8 mouse cellular contexts compared by ENCODE assay signal in the genomic region with DNA sequence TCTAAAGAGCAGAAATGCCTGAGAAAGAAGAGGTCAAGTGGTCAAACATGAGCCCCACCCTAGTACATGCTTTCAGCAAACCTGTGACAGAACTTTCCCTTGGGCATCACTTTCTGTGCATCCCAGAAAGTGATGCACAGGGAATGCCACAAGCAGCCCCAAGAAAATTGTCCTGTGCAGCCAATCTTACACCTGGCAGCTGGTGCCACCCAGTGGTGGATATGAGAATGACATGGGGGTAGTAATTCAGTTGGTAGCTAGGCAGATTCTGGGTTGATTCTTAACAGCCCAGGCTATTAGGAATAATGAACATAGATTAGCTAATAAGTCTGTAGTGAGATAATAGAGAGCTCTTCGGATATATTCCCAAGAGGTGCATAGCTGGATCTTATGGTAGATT.
DNase-seq lines count a peak whose midpoint lies in the region; ATAC-seq and TF ChIP-seq lines count a peak whose summit lies in the region.

No protein-coding gene starts in this region.

- no peak overlapping the region for H3K27ac ChIP-seq in gastrocnemius, adult 2 months
- no peak overlapping the region for H3K27ac ChIP-seq in liver, embryonic 14.5 days

- no peak overlapping the region for H3K4me3 ChIP-seq in gastrocnemius, adult 2 months
- H3K4me3 ChIP-seq in liver, embryonic 14.5 days (ENCODE audit: insufficient read depth in 1 of 2, low read depth in 2 of 2, low read length in 2 of 2) = no peak overlapping the region

- no peaks in the 10 kb centered on the region for H3K9me3 ChIP-seq in liver, embryonic 14.5 days (ENCODE audit: control insufficient read depth, low read length)

- no peaks in the 10 kb centered on the region for H3K4me1 ChIP-seq in liver, embryonic 14.5 days (replicated peaks; ENCODE audit: control insufficient read depth in 2 of 2, insufficient read depth in 2 of 2, low read length in 1 of 2)

- 6% methylated on average over 1 of the region's 1 CpGs for WGBS in liver, embryonic 14.5 days (ENCODE audit: insufficient replicate concordance)

- H3K36me3 ChIP-seq in liver, embryonic 14.5 days (replicated peaks; ENCODE audit: control insufficient read depth, insufficient read depth, low read depth) = no peaks in the 10 kb centered on the region

- H3K4me2 ChIP-seq in liver, embryonic 14.5 days (ENCODE audit: low read depth) = no peak overlapping the region

- no peaks in the 10 kb centered on the region for H3K27me3 ChIP-seq in liver, embryonic 14.5 days (ENCODE audit: control insufficient read depth, insufficient read depth, low read length)

- intact Hi-C loops in gastrocnemius, adult 2 months (cut with DNase I) = loop anchor here (2.0 to 5.0 kb wide), 3 partner anchors 46 to 606 kb away; no protein-coding TSS in a partner anchor

- no peak overlapping the region for H3K9ac ChIP-seq in liver, embryonic 14.5 days (replicated peaks)

- no peak for ATAC-seq in liver, embryonic 14.5 days (ENCODE audit: insufficient read depth)

- peak; percentile 95 for TF ChIP-seq CTCF in gastrocnemius, adult 2 months (IDR thresholded peaks at IDR 0.05)
- TF ChIP-seq CTCF in liver, embryonic 14.5 days (IDR thresholded peaks at IDR 0.05; ENCODE audit: low read depth) = peak; percentile 83

- no peak for TF ChIP-seq EP300 in liver, embryonic 14.5 days (IDR thresholded peaks at IDR 0.05; ENCODE audit: low read depth)

- peak; percentile 73 to 77 for DNase-seq in B cell, adult 2 months
- DNase-seq in NIH3T3 (ENCODE audit: low read depth) = peak; percentile 85
- DNase-seq in cerebellum, adult 9-10 months = peak; percentile 84
- peak; percentile 77 for DNase-seq in gastrocnemius, adult 2 months
- peak; percentile 75 for DNase-seq in kidney, postnatal 14 days
- DNase-seq in liver, embryonic 14.5 days (ENCODE audit: low read depth in 3 of 3, low spot score in 3 of 3) = peak in 2 of 3 experiments; percentile 3 to 4
- peak; percentile 32 for DNase-seq in retina, postnatal 7 days (ENCODE audit: low read depth, low spot score)
- DNase-seq in urinary bladder, postnatal 10 days (ENCODE audit: low spot score) = peak; percentile 26

Comparison
In these comparisons a context has a peak if more than half of its experiments do, and no peak if none do; other contexts are left out.
1. DNase-seq: peak in every context shown above with its lines; median percentile 85 in NIH3T3; 84 in cerebellum, adult 9-10 months; 77 in gastrocnemius, adult 2 months; 75 in B cell, adult 2 months; 75 in kidney, postnatal 14 days; 32 in retina, postnatal 7 days; 26 in urinary bladder, postnatal 10 days; 4 in liver, embryonic 14.5 days.